Mouse (Mus musculus) erythroblast, embryonic 14.5 days (primary cell): ENCODE measurements around the gene Shb.

Experiments used
- GATA1 ChIP-seq: IDR thresholded peaks from 2 replicates; pipeline ENCODE4 v1.6.1; 2012; ENCODE audit warnings: low read length, inconsistent platforms, mixed read lengths
- TAL1 ChIP-seq: IDR thresholded peaks from 3 replicates; pipeline ENCODE4 v1.6.1; 2012; ENCODE audit warnings: low read length, inconsistent platforms, mixed read lengths

DNA sequence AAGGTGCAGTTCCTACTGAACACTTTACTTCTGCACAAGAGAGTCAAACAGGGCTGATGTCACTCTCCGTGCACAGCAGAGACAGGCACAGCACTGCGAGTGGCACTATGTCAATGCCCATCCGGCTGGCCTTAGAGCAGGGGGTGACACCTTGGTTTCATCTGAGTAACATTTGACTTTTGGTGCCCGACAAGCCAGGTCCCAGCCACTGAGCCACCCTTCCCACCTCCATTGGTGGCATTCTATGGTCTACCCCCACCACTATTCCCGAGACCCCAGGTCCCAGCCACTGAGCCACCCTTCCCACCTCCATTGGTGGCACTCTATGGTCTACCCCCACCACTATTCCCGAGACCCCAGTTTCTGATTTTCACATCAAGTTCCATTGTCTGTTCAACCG lies 128.2 kb downstream of the Shb start:
- no peak for TF ChIP-seq TAL1
- TF ChIP-seq GATA1 = no peak
